Comparison of ENCODE assay signal across 13 mouse cellular contexts in genomic region chr6:34600850-34601249, GRCm38 (mm10). TPM values are rescaled to one million over a fixed set of nuclear protein-coding genes. Genes with fewer than 3 reads are reported as not detected.
DNase-seq lines count a peak whose midpoint lies in the region; ATAC-seq and TF ChIP-seq lines count a peak whose summit lies in the region.
"Had no signal": no experiment of that assay in that cellular context is flagged by ENCODE, and none has a peak within 500 bp of the region (broad histone marks: within the 10 kb centered on the region; RNA-seq: fewer than 3 reads in every experiment).

No protein-coding gene starts in this region.

- H3K27ac ChIP-seq in heart, embryonic 15.5 days, result 0 out of 2 replicates have a peak overlapping the region, but pooled peaks have one; percentile 9
- no peak overlapping the region for H3K27ac ChIP-seq in lung, embryonic 16.5 days (ENCODE audit: low read length)
- peak overlapping the region; percentile 99 for H3K27ac ChIP-seq in embryonic fibroblast, embryonic 13.5 days (ENCODE audit: insufficient read depth, low read length)
- H3K27ac ChIP-seq in stomach, embryonic 15.5 days, result peak overlapping the region; percentile 2; the same call in 1 of the 2 replicates
- no peak overlapping the region for H3K27ac ChIP-seq in hindbrain, embryonic 12.5 days
- H3K27ac ChIP-seq: layer of hippocampus, adult 2 months; liver, embryonic 15.5 days had no signal

- no peak for DNase-seq in heart, adult 9 months (ENCODE audit: low spot score in 2 of 2)
- no peak for DNase-seq in lung, postnatal 10 days
- no peak for DNase-seq in urinary bladder, adult 2 months (ENCODE audit: low spot score)
- DNase-seq: cerebellum, adult 2 months; gastrocnemius, postnatal 25 days had no signal

- H3K36me3 ChIP-seq in heart, embryonic 15.5 days, result no peaks in the 10 kb centered on the region
- H3K36me3 ChIP-seq in lung, embryonic 16.5 days (ENCODE audit: control insufficient read depth, insufficient read depth, low read length), result no peaks in the 10 kb centered on the region
- no peaks in the 10 kb centered on the region for H3K36me3 ChIP-seq in stomach, embryonic 15.5 days
- no peaks in the 10 kb centered on the region for H3K36me3 ChIP-seq in hindbrain, embryonic 12.5 days
- H3K36me3 ChIP-seq: liver, embryonic 15.5 days had no signal

- WGBS in heart, embryonic 15.5 days, result 64% methylated on average over 4 of the region's 4 CpGs
- 67% methylated on average over 4 of the region's 4 CpGs for WGBS in lung, embryonic 16.5 days
- WGBS in stomach, embryonic 15.5 days, result 68% methylated on average over 4 of the region's 4 CpGs
- 78% methylated on average over 4 of the region's 4 CpGs for WGBS in hindbrain, embryonic 12.5 days

- TF ChIP-seq CTCF in embryonic fibroblast, embryonic 13.5 days (IDR thresholded peaks at IDR 0.05; ENCODE audit: borderline replicate concordance, insufficient read depth, low read length), result no peak

- H3K9ac ChIP-seq in heart, embryonic 15.5 days, result no peak overlapping the region
- H3K9ac ChIP-seq in lung, embryonic 16.5 days (ENCODE audit: low read length), result no peak overlapping the region
- no peak overlapping the region for H3K9ac ChIP-seq in stomach, embryonic 15.5 days
- no peak overlapping the region for H3K9ac ChIP-seq in hindbrain, embryonic 12.5 days
- H3K9ac ChIP-seq: liver, embryonic 15.5 days had no signal

- H3K4me2 ChIP-seq in heart, embryonic 15.5 days, result peak overlapping the region; percentile 63
- peak overlapping the region; percentile 47; the same call in 1 of the 2 replicates for H3K4me2 ChIP-seq in lung, embryonic 16.5 days (ENCODE audit: low read depth, low read length)
- peak overlapping the region; percentile 50 for H3K4me2 ChIP-seq in stomach, embryonic 15.5 days
- no peak overlapping the region for H3K4me2 ChIP-seq in hindbrain, embryonic 12.5 days (replicated peaks)
- H3K4me2 ChIP-seq: liver, embryonic 15.5 days had no signal

- peaks cover 64% of the 10 kb centered on the region for H3K4me1 ChIP-seq in heart, embryonic 15.5 days (replicated peaks)
- H3K4me1 ChIP-seq in lung, embryonic 16.5 days (replicated peaks; ENCODE audit: control insufficient read depth, insufficient read depth, low read length), result peaks cover 26% of the 10 kb centered on the region
- H3K4me1 ChIP-seq in embryonic fibroblast, embryonic 13.5 days (ENCODE audit: control insufficient read depth, insufficient read depth, low read length), result peaks cover 28% of the 10 kb centered on the region
- H3K4me1 ChIP-seq in stomach, embryonic 15.5 days, result peaks cover 7% of the 10 kb centered on the region; the same call in 1 of the 2 replicates
- peaks cover 10% of the 10 kb centered on the region for H3K4me1 ChIP-seq in hindbrain, embryonic 12.5 days
- H3K4me1 ChIP-seq: liver, embryonic 15.5 days had no signal

- no peaks in the 10 kb centered on the region for H3K9me3 ChIP-seq in heart, embryonic 15.5 days (replicated peaks)
- no peaks in the 10 kb centered on the region for H3K9me3 ChIP-seq in lung, embryonic 16.5 days (ENCODE audit: control insufficient read depth, low read length)
- H3K9me3 ChIP-seq in stomach, embryonic 15.5 days, result no peaks in the 10 kb centered on the region
- no peaks in the 10 kb centered on the region for H3K9me3 ChIP-seq in hindbrain, embryonic 12.5 days (replicated peaks)
- H3K9me3 ChIP-seq: liver, embryonic 15.5 days had no signal

- no peaks in the 10 kb centered on the region for H3K27me3 ChIP-seq in heart, embryonic 15.5 days
- H3K27me3 ChIP-seq in lung, embryonic 16.5 days (ENCODE audit: control insufficient read depth, insufficient read depth, low read depth, low read length), result no peaks in the 10 kb centered on the region
- H3K27me3 ChIP-seq in stomach, embryonic 15.5 days (replicated peaks), result no peaks in the 10 kb centered on the region
- H3K27me3 ChIP-seq in hindbrain, embryonic 12.5 days, result no peaks in the 10 kb centered on the region

- peak overlapping the region; percentile 66 for H3K4me3 ChIP-seq in heart, embryonic 15.5 days
- no peak overlapping the region for H3K4me3 ChIP-seq in lung, embryonic 16.5 days (ENCODE audit: low read length)
- peak overlapping the region; percentile 91 for H3K4me3 ChIP-seq in embryonic fibroblast, embryonic 13.5 days (ENCODE audit: insufficient read depth, low read length)
- peak overlapping the region; percentile 45 for H3K4me3 ChIP-seq in stomach, embryonic 15.5 days (replicated peaks)
- H3K4me3 ChIP-seq in hindbrain, embryonic 12.5 days, result no peak overlapping the region
- H3K4me3 ChIP-seq: layer of hippocampus, adult 2 months; liver, embryonic 15.5 days had no signal

- no peak for ATAC-seq in heart, embryonic 15.5 days (replicated peaks; ENCODE audit: insufficient number of reproducible peaks, insufficient read depth, low FRiP score, low read depth)
- no peak for ATAC-seq in lung, embryonic 16.5 days (ENCODE audit: low read depth)
- no peak for ATAC-seq in stomach, embryonic 15.5 days (ENCODE audit: insufficient read depth, low FRiP score, low read depth)
- ATAC-seq in hindbrain, embryonic 12.5 days (ENCODE audit: low FRiP score), result no peak
- ATAC-seq: CD4-positive, CD25-positive, alpha-beta regulatory T cell, adult 4 months had no signal

- TF ChIP-seq POLR2A in embryonic fibroblast, embryonic 13.5 days (IDR thresholded peaks at IDR 0.05; ENCODE audit: low read depth, low read length), result 0 out of 2 replicates have a peak, but pooled peaks have one; percentile 31

RNA-seq across cellular contexts. Expression of gene Cald1, which starts 2.5 kb away (rescaled TPM):
- 164 TPM in 2 replicates for polyA plus RNA-seq in heart, embryonic 15.5 days (2015; fragmentation: Nextera tagmentation; extraction: Ambion mirVana)
- polyA plus RNA-seq in lung, embryonic 16.5 days (2015; fragmentation: Nextera tagmentation; extraction: Ambion mirVana), result 243 and 279 TPM in 2 replicates
- 1,420 and 1,765 TPM in 2 replicates for polyA plus RNA-seq in embryonic fibroblast, embryonic 13.5 days (2011; ENCODE audit: insufficient read length, low read depth, missing spikeins)
- 396 and 401 TPM in 2 replicates for polyA plus RNA-seq in stomach, embryonic 15.5 days (2015; fragmentation: Nextera tagmentation; extraction: Ambion mirVana)
- polyA plus RNA-seq in urinary bladder, adult 2 months (2012; rRNA removed), result 895 and 1,547 TPM in 2 replicates
- 175 and 198 TPM in 2 replicates for polyA plus RNA-seq in hindbrain, embryonic 12.5 days (2016; fragmentation: Nextera tagmentation; extraction: Ambion mirVana)

Comparison
In these comparisons a context has a peak if more than half of its experiments do, and no peak if none do; other contexts are left out.
1. H3K27ac ChIP-seq: peak in heart, embryonic 15.5 days (single experiment), embryonic fibroblast, embryonic 13.5 days (single experiment) and stomach, embryonic 15.5 days (single experiment); none in lung, embryonic 16.5 days (single experiment) and hindbrain, embryonic 12.5 days (single experiment).
2. H3K4me3 ChIP-seq: peak in heart, embryonic 15.5 days (single experiment), embryonic fibroblast, embryonic 13.5 days (single experiment) and stomach, embryonic 15.5 days (single experiment); none in lung, embryonic 16.5 days (single experiment) and hindbrain, embryonic 12.5 days (single experiment).